Mouse (Mus musculus) bone marrow, adult 2 months (tissue): Measurements from ENCODE around the gene Gm26938.

Source experiments
- CTCF ChIP-seq: fragments of 200-500 bp; IDR thresholded peaks from 2 replicates; pipeline ENCODE4 v1.5.1; 2011; ENCODE audit warnings: low read length, control low read depth; ENCODE audit not compliant: control insufficient read depth, insufficient read depth
- POLR2A ChIP-seq: fragments of 200-500 bp; IDR thresholded peaks from 2 replicates; pipeline ENCODE4 v1.6.1; 2011; ENCODE audit warnings: low read depth, mild to moderate bottlenecking, control low read depth, low read length, borderline replicate concordance; ENCODE audit not compliant: control insufficient read depth

DNA sequence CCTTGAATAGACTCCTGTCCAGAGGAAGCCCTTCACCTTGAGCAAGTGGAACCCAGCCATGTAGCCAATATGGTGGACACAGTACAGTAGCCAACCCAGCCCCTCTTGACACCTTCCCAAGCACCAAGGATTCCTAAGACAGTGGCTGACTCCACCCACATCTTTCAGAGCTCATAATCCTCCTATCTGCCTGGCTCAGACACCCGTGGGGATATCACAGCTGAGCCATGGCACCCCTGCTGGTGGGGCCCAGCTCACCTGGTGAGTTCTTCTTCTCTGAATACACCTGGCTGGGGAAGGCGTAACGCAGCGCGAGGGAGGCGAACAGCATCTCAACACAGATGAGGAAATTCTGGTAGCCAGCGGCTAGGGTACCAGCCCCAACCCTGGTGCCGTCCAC lies 20.3 kb downstream of the Gm26938 start:
- peak; percentile 20; the same call in 1 of the 2 replicates for TF ChIP-seq CTCF
- TF ChIP-seq POLR2A, result no peak
